Mouse (Mus musculus): ENCODE data around the gene Tdrd7. TPM values are rescaled to one million over a fixed set of nuclear protein-coding genes. Genes with fewer than 3 reads are reported as not detected.

Gene Tdrd7
- polyA plus RNA-seq, 1 experiment from 2014 or later: 5.4 TPM

DNA sequence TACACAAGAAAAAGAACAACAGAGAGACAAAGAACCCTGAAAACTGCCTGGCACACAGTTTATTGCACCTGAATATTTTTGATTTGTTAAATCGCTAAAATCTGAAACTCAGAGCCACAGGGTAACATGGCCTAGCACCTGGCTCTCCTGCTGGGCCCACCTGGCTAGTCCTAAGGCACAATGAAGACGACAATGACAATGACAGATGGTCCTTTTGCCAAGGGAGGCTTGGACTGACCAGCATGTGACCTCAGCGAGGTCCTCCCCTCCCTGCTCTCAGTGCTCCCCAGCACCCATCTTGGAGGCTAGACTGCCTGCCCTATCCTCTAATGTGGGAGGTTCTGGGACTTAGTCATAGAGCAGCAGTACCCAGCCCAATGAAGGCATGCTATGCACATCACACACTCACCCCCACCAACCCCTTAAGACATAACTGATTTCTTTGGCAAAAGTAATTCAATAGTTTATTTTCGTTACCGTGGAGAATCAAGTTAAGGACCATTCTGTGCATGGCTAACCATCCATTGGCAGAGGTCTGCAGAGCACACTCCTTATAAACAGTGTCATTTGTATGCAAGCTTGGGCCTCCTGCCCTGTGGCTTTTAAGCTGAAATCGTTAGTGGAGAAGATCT, 104.8 kb downstream of the Tdrd7 start:
- DNase-seq (no peak), ATAC-seq (ENCODE audit: low read depth) (no peak)
- H3K4me2 ChIP-seq: no peak overlapping the region
- 82% methylated on average over 6 of the region's 6 CpGs for WGBS (ENCODE audit: insufficient replicate concordance)
- no peaks in the 10 kb centered on the region for H3K27me3 ChIP-seq
- H3K36me3 ChIP-seq: peaks cover 95% of the 10 kb centered on the region
- H3K4me1 ChIP-seq (replicated peaks): 0 out of 2 replicates have a peak, but pooled peaks cover 3% of the 10 kb centered on the region
- no peaks in the 10 kb centered on the region for H3K9me3 ChIP-seq (replicated peaks)
- H3K9ac ChIP-seq: no peak overlapping the region
- H3K4me3 ChIP-seq (replicated peaks): no peak overlapping the region
- no peak overlapping the region for H3K27ac ChIP-seq

DNA sequence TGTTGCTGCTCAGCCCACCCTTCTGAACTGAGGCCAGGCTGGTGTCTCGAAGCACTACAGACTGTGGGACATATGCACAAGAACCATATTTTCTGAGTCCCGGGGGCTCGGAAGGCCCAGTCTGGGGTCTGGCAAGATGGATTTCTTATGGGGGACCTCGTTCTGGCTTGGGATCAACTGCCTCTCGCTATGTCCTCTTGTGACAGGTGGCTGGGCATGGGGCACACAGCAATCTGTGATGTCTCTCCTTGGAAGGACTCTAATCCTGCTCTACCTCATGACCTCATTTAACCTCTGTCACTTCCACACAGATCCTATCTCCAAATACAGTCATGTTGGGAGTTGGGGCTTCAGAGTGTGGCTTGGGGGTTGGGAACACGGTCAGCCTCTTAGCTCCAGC, 107.5 kb downstream of the Tdrd7 start:
- Histone ChIP-seq H3K27me3 (no peaks in the 10 kb centered on the region), H3K4me1 (replicated peaks) (0 out of 2 replicates have a peak, but pooled peaks cover 3% of the 10 kb centered on the region), H3K36me3 (peaks cover 82% of the 10 kb centered on the region), H3K4me2 (no peak overlapping the region), H3K4me3 (replicated peaks) (no peak overlapping the region), H3K9ac (no peak overlapping the region), H3K27ac (no peak overlapping the region), H3K9me3 (replicated peaks) (no peaks in the 10 kb centered on the region)
- ATAC-seq (ENCODE audit: low read depth): no peak
- 91% methylated on average over 6 of the region's 6 CpGs for WGBS (ENCODE audit: insufficient replicate concordance)
- DNase-seq: no peak

DNA sequence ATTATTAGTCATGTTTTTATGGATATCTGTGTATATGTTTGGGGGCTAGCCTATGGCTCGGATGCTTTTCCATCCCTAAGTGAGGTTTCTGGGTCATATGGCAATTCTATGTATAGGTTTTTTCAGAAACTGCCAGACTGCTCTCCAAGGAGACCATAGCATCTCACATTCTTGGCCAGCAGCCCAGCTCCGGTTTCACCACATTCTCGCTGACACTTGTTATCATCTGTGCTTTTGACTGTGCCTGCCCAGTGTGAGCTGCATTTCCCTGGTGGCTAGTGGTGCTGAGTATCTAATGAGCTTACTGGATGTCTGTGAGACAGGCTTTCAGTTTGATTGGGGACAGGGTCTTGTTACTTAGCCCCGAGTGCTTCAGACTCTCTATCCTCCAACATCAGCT, 108.6 kb downstream of the Tdrd7 start:
- Histone ChIP-seq H3K9ac (no peak overlapping the region), H3K4me2 (no peak overlapping the region), H3K9me3 (replicated peaks) (no peaks in the 10 kb centered on the region), H3K27ac (no peak overlapping the region), H3K36me3 (peaks cover 82% of the 10 kb centered on the region), H3K4me1 (replicated peaks) (0 out of 2 replicates have a peak, but pooled peaks cover 3% of the 10 kb centered on the region), H3K4me3 (replicated peaks) (no peak overlapping the region), H3K27me3 (no peaks in the 10 kb centered on the region)
- DNase-seq: no peak
- 74% methylated on average over 4 of the region's 4 CpGs for WGBS (ENCODE audit: insufficient replicate concordance)
- ATAC-seq (ENCODE audit: low read depth): no peak

DNA sequence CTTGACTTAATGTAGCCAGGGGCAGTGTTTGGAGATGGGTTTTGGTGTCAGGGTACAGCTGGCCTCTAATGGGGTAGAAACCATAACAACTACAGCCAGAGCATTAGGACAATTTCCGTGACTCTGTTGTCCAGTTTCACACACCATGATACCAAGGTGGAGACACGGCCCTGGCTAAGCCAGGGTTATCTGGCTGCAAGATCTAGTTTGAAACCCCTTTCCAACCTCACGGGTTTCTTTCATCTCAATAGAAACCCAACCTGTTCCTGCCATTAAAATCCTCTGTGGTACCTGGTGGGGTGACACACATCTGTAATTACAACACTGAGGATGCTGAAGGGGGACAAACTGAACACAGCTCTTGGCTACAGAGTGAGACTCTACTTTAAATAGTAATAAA, 110.5 kb downstream of the Tdrd7 start:
- ATAC-seq (ENCODE audit: low read depth): no peak
- Histone ChIP-seq H3K27me3 (no peaks in the 10 kb centered on the region), H3K27ac (no peak overlapping the region), H3K9me3 (replicated peaks) (no peaks in the 10 kb centered on the region), H3K9ac (no peak overlapping the region), H3K4me1 (replicated peaks) (0 out of 2 replicates have a peak, but pooled peaks cover 3% of the 10 kb centered on the region), H3K4me2 (no peak overlapping the region), H3K4me3 (replicated peaks) (no peak overlapping the region), H3K36me3 (peaks cover 83% of the 10 kb centered on the region)
- 76% methylated on average over 3 of the region's 3 CpGs for WGBS (ENCODE audit: insufficient replicate concordance)
- no peak for DNase-seq

DNA sequence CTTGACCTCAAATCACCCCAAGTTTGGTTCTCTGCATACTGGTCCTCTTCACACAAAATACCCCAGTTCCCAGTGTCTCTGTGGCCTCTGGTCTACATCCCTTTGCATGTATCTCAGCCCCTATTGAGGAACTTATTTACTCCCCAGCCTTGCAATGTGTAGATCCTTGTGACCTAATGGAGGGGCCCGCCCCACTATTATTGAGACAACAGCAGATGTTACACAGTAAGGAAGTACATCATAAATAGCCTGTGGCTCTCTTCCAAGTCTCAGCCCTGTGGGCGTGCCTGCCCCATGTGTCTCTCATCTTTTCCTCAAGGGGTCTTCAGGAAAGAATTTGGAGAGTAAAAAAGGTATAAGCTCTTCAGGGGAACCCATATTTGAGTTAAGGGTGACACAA, 111.8 kb downstream of the Tdrd7 start:
- H3K4me2 ChIP-seq: no peak overlapping the region
- 0 out of 2 replicates have a peak, but pooled peaks cover 3% of the 10 kb centered on the region for H3K4me1 ChIP-seq (replicated peaks)
- H3K27ac ChIP-seq: no peak overlapping the region
- no peak overlapping the region for H3K4me3 ChIP-seq (replicated peaks)
- 74% methylated on average over 2 of the region's 2 CpGs for WGBS (ENCODE audit: insufficient replicate concordance)
- no peak for DNase-seq
- no peaks in the 10 kb centered on the region for H3K9me3 ChIP-seq (replicated peaks)
- H3K9ac ChIP-seq: no peak overlapping the region
- no peak for ATAC-seq (ENCODE audit: low read depth)
- no peaks in the 10 kb centered on the region for H3K27me3 ChIP-seq
- peaks cover 81% of the 10 kb centered on the region for H3K36me3 ChIP-seq

DNA sequence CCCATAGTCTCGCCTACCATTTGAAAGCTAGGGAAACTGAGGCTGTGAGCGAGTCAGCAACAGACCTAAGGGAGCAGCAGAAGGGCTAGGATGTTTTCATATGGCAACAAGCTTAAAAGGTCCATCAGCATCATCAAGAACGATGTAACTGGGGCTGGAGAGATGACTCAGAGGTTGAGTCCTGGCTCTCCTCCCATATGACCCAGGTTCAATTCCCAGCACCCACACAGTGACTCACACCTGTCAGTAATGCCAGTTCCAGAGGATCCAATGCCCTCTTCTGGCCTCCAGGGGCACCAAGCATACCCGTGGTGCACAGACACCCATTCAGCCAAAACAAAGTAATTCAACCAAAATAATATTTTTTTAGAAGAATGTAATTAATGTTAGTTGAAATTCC, 115.1 kb downstream of the Tdrd7 start:
- Histone ChIP-seq H3K27ac (no peak overlapping the region), H3K4me3 (replicated peaks) (no peak overlapping the region), H3K4me2 (no peak overlapping the region), H3K9ac (no peak overlapping the region), H3K27me3 (no peaks in the 10 kb centered on the region), H3K9me3 (replicated peaks) (no peaks in the 10 kb centered on the region), H3K4me1 (replicated peaks) (no peaks in the 10 kb centered on the region), H3K36me3 (peaks cover 86% of the 10 kb centered on the region)
- DNase-seq (no peak), ATAC-seq (ENCODE audit: low read depth) (no peak)
- WGBS (ENCODE audit: insufficient replicate concordance): 93% methylated on average over 4 of the region's 4 CpGs

DNA sequence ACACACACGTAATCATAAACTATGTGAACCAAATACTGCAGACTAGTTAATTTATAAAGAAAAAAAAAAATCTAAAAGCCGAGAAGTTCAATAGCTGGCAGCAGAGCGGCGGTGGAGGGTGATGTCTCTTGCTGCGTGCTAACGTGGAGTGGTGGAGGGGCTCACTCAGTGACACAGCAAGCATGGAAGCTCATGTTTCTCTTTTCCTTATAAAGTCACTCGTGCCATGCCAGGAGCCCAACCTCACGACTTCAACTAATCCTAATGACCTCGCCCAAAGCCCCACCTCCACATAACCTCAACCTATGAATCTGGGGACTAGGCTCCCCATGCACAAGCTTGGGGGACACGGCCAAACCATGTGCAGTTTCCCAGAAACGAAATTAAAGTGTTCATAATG, 117.4 kb downstream of the Tdrd7 start:
- ATAC-seq (ENCODE audit: low read depth) (no peak), DNase-seq (no peak)
- Histone ChIP-seq H3K9ac (no peak overlapping the region), H3K4me2 (no peak overlapping the region), H3K4me1 (replicated peaks) (peaks cover 4% of the 10 kb centered on the region; the same call in 1 of the 2 replicates), H3K9me3 (replicated peaks) (no peaks in the 10 kb centered on the region), H3K36me3 (peaks cover 97% of the 10 kb centered on the region), H3K27ac (no peak overlapping the region), H3K4me3 (replicated peaks) (no peak overlapping the region), H3K27me3 (no peaks in the 10 kb centered on the region)
- 80% methylated on average over 11 of the region's 11 CpGs for WGBS (ENCODE audit: insufficient replicate concordance)

Other genes starting within 250 kb of the Tdrd7 start
- gene Aldh1b1, start 166.3 kb upstream of the Tdrd7 start, polyA plus RNA-seq (2015; fragmentation: Nextera tagmentation; extraction: Ambion mirVana): 44.1 and 50.6 TPM in 2 replicates
- gene Igfbpl1, start 138.4 kb upstream of the Tdrd7 start, polyA plus RNA-seq (2015; fragmentation: Nextera tagmentation; extraction: Ambion mirVana): 0.03 and 0.05 TPM in 2 replicates
- 2.9 and 4.0 TPM in 2 replicates for gene Stra6l, start 116.7 kb upstream of the Tdrd7 start, polyA plus RNA-seq (2015; fragmentation: Nextera tagmentation; extraction: Ambion mirVana)
- 0.07 TPM in 2 replicates for gene Ccdc180, start 75.0 kb upstream of the Tdrd7 start, polyA plus RNA-seq (2015; fragmentation: Nextera tagmentation; extraction: Ambion mirVana)
- gene Tmod1, start 73.6 kb downstream of the Tdrd7 start, polyA plus RNA-seq (2015; fragmentation: Nextera tagmentation; extraction: Ambion mirVana): 42.0 and 53.4 TPM in 2 replicates
- 52.4 and 64.1 TPM in 2 replicates for gene Ncbp1, start 173.3 kb downstream of the Tdrd7 start, polyA plus RNA-seq (2015; fragmentation: Nextera tagmentation; extraction: Ambion mirVana)
- 10.9 and 13.5 TPM in 2 replicates for gene Tstd2, start 173.4 kb downstream of the Tdrd7 start, polyA plus RNA-seq (2015; fragmentation: Nextera tagmentation; extraction: Ambion mirVana)
- 7.9 and 9.7 TPM in 2 replicates for gene Xpa, start 231.0 kb downstream of the Tdrd7 start, polyA plus RNA-seq (2015; fragmentation: Nextera tagmentation; extraction: Ambion mirVana)

All from liver, embryonic 13.5 days (tissue).